9 mouse cellular contexts compared by ENCODE assay signal in the genomic region with DNA sequence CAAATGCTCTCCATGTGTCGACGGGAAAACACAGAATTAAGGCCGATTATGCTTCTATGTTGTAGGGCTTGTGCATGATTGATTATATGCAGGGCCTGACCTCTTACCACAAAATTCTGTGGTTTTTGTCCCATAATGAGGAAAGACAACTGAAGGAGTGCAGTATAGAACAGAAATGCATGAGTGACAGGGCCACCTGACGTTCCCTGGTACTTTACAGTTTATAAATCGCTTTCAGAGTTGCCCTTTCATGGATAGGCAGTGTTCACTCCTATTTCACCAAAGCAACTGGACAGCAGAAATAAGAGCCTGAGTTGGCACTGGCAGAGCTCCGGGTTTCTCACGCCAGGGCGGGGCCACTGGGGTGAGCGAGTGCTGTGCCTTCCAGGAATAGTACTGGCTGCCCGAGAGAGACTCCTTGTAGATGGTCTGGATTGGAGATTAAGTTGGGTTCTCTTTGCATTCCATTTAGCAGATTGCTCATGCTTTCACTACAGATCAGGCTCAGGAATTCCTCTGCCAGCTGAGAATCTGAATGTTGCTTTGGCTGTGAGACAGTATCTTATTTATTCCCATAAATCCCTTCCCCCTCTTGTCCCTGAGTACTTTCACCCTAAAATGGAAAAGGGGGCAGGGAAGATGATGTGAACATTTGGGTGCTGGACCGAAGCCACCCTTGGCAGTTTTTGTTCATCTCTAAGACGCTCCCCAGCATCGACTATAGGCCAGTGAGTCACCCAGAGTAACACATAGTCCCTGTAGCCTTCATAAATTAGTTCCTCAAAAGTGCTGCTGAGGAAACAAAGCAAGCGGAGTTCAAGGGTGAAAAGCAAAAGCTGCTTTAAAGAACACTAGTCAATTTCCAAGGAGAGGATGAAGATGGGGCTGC.
DNase-seq lines count a peak whose midpoint lies in the region; ATAC-seq and TF ChIP-seq lines count a peak whose summit lies in the region.
"Had no signal": no experiment of that assay in that cellular context is flagged by ENCODE, and none has a peak within 500 bp of the region (broad histone marks: within the 10 kb centered on the region; RNA-seq: fewer than 3 reads in every experiment).

No protein-coding gene starts in this region.

- no peak overlapping the region for H3ac ChIP-seq in C2C12 (ENCODE audit: control insufficient read depth, insufficient read length, low read depth)

- peaks cover 11% of the 10 kb centered on the region for H3K4me1 ChIP-seq in heart, embryonic 16.5 days (ENCODE audit: control insufficient read depth, insufficient read depth, low read length)

- H3K79me3 ChIP-seq in C2C12 (ENCODE audit: low read depth), result no peaks in the 10 kb centered on the region

- no peaks in the 10 kb centered on the region for H3K79me2 ChIP-seq in C2C12 (ENCODE audit: control insufficient read depth, insufficient read depth)

- no peak for DNase-seq in frontal cortex, postnatal 25 days (ENCODE audit: low spot score in 2 of 2)
- peak; percentile 16 to 21 for DNase-seq in cerebellum, postnatal 4 days (ENCODE audit: low spot score in 2 of 2)
- DNase-seq in thymus, postnatal 0 days (ENCODE audit: low spot score), result no peak
- DNase-seq in layer of hippocampus, postnatal 25 days (ENCODE audit: extremely low spot score in 1 of 2, low spot score in 1 of 2), result no peak
- no peak for DNase-seq in layer of hippocampus, adult 11-12 months (ENCODE audit: low spot score)
- DNase-seq: thymus, postnatal 14 days had no signal

- H3K36me3 ChIP-seq in C2C12 (ENCODE audit: control insufficient read depth, insufficient read depth), result no peaks in the 10 kb centered on the region
- no peaks in the 10 kb centered on the region for H3K36me3 ChIP-seq in heart, embryonic 16.5 days (ENCODE audit: control insufficient read depth, insufficient read depth)

- H3K4me3 ChIP-seq in C2C12 (ENCODE audit: insufficient read depth, poor library complexity, severe bottlenecking), result no peak overlapping the region
- H3K4me3 ChIP-seq in heart, embryonic 16.5 days (ENCODE audit: low read length), result no peak overlapping the region

- H3K4me2 ChIP-seq in heart, embryonic 16.5 days (ENCODE audit: low read depth, low read length), result no peak overlapping the region

- no peak for TF ChIP-seq CTCF in C2C12 (IDR thresholded peaks at IDR 0.05; ENCODE audit: control insufficient read depth, insufficient read depth, insufficient read length)

- 57% methylated on average over 14 of the region's 14 CpGs for WGBS in heart, embryonic 16.5 days

- H3K9me3 ChIP-seq in heart, embryonic 16.5 days (replicated peaks; ENCODE audit: control insufficient read depth, low read length), result no peaks in the 10 kb centered on the region

- H3K27ac ChIP-seq in heart, embryonic 16.5 days (ENCODE audit: low read length), result peak overlapping the region; percentile 44

- ATAC-seq in frontal cortex, adult (ENCODE audit: low TSS enrichment), result peak; percentile 48; the same call in 1 of the 2 replicates
- ATAC-seq in heart, embryonic 16.5 days (replicated peaks; ENCODE audit: extremely low read depth, insufficient read depth, low FRiP score), result peak; percentile 41; the same call in 1 of the 2 replicates

- H3K27me3 ChIP-seq in C2C12 (ENCODE audit: control insufficient read depth, insufficient read depth, insufficient read length), result no peaks in the 10 kb centered on the region
- no peaks in the 10 kb centered on the region for H3K27me3 ChIP-seq in heart, embryonic 16.5 days (ENCODE audit: control insufficient read depth, insufficient read depth, low read length)

- H3K9ac ChIP-seq in heart, embryonic 16.5 days (ENCODE audit: low read length), result no peak overlapping the region

TF ChIP-seq in C2C12, 6 proteins besides CTCF, POLR2A, EP300 and RAD21:
- TF ChIP-seq MYOD1 (IDR thresholded peaks at IDR 0.05; ENCODE audit: control insufficient read depth, insufficient read length, low read depth), result peak; percentile 95
- no peak for TF ChIP-seq USF1 (IDR thresholded peaks at IDR 0.05; ENCODE audit: low read depth)
- no peak for TF ChIP-seq MYOG (IDR thresholded peaks at IDR 0.05; ENCODE audit: control insufficient read depth, extremely low read depth, insufficient read length)

Comparison
In these comparisons a context has a peak if more than half of its experiments do, and no peak if none do; other contexts are left out.
1. DNase-seq: peak in cerebellum, postnatal 4 days (2 of 2); none in frontal cortex, postnatal 25 days (0 of 2), thymus, postnatal 0 days (single experiment), layer of hippocampus, postnatal 25 days (0 of 2) and layer of hippocampus, adult 11-12 months (single experiment).